Mouse (Mus musculus): ENCODE results near the gene Gm27021.
A peak's percentile ranks its signal among the peaks of the same experiment; 100 is the strongest.

Gm27021 gene

DNA sequence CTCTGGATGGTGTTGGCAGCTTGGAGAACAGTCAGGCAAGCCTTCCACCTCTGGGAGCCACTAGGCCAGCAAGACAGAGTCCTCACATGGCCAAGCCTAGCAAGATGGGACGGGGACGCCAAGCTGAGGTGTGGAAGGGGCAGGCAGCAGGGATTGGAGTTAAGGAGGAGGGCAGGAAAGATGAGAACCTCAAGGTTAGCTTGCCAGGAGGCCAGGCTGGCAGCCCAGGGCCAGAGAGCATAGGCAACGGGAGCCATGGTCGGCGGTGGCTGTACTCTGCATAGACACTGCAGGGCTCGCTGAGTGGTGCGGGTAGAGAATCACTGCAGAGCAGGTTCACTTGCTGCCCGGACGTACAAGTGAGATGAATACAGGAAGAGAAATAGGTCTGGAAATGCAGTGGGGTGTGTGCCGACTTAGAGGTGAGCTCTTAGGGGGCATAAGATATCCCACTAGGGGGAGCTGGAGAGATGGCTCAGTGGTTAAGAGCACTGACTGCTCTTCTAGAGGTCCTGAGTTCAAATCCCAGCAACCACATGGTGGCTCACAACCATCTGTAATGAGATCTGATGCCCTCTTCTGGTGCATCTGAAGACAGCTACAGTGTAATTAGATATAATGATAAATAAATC, 25.7 kb downstream of the Gm27021 start:
- no peak for DNase-seq (ENCODE audit: low spot score in 2 of 2)

DNA sequence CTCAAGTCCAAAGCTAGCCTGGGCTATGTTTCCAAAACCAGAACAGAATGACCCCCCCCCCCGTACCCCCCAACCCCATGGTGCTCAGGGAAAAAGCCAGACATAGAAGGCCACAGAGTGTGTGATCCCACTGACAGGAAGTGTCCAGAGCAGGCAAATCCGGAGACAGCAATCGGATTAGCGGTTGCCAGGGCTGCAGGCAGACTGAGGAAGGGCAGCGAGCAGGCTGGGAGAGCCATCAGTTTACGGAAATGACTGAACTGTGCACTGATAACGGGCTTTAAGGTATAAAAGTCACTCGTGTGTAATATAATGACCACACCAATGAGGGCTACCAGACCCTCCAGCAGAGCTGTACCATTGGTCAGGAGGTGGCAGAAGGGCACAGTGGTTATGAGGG, 26.6 kb downstream of the Gm27021 start:
- no peak for DNase-seq (ENCODE audit: low spot score in 2 of 2)

DNA sequence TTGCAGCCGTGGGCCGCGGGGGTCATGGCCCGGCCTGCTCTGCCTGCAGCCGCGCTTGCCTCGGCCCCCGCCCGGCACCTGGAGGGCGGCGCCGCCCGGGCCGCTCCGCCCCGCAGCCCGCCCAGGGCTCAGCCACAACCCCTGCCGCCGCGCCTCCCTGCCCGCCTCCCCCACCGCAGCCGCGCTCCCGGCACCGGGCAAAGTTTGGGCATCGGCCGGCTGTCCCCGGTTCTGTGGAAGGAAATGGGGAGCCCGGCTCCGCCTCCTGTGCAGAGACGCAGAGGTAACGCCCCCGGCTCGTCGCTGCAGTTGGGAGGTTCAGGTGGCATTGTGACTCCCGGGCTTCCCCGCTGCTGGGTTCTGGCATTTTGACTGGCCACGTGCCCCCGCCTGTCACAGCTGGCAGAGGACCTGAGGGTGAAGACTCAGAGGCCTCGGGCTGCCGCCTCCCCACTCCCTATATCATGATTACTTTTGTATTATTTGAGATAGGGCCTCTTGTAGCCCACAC, 33.5 kb downstream of the Gm27021 start:
- DNase-seq (ENCODE audit: low spot score in 2 of 2) = peak; percentile 25 to 34

DNA sequence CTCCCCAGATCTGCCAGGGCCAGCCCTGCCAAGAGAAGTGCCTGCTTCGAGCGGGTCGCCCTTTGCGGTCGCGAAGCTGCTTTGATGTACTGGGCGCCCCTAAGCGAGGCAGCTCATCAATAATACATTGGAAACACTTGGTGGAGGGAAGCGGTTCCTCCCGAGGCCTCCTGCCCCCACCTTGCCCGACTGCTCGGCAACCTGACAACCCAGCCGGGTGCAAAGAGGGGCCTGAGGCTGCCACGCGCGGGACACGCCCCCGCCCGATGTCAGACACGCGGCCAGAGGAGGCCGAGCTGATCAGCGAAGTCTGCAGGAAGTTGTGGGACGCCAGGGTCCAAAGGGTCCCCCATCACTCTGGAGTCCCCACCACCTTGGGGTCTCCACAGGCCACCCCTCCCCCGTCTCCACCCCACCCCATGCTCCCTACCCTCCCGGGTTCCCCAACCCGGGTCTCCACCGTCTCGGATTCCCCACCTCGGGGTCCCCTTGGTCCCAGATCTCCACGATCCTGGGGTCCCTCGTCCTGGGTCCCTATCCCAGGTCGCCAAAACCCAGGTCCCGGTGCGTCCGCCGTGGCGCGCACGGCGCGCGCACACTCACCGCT, 34.1 kb downstream of the Gm27021 start:
- DNase-seq (ENCODE audit: low spot score in 2 of 2) = no peak

DNA sequence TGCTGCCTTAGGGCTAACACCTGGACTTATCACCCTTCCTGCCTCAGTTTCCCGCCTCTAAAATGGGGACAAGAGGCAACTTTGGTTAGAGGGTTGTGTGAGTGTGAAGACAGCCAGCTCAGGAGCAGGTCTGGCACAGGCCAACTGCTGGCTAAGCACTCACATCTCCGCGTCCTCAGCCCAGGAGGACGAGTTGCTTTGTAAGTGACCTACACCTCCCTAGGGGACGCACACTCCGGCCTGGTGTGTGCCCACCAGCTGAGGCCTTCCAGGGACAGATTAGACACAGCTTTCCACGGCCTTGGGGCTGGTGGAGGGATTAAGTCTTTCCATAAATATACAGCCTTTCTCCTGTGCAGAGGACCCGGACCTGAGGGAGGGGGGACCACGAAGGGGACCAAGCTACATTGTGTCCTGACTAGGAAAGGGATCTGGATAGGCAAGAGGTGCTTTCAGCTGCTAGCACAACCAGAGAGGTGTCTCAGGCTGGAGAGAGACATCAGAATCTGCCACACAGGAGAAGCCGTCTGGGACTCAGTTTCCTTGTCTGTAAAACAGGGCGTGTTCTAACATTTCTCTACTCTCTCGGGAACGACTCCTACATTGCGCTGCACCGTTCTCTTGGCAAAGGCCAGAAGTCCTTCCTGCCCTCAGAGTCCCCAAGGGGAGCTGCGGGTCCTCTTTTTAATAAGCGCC, 34.8 kb downstream of the Gm27021 start:
- DNase-seq (ENCODE audit: low spot score in 2 of 2) = no peak

DNA sequence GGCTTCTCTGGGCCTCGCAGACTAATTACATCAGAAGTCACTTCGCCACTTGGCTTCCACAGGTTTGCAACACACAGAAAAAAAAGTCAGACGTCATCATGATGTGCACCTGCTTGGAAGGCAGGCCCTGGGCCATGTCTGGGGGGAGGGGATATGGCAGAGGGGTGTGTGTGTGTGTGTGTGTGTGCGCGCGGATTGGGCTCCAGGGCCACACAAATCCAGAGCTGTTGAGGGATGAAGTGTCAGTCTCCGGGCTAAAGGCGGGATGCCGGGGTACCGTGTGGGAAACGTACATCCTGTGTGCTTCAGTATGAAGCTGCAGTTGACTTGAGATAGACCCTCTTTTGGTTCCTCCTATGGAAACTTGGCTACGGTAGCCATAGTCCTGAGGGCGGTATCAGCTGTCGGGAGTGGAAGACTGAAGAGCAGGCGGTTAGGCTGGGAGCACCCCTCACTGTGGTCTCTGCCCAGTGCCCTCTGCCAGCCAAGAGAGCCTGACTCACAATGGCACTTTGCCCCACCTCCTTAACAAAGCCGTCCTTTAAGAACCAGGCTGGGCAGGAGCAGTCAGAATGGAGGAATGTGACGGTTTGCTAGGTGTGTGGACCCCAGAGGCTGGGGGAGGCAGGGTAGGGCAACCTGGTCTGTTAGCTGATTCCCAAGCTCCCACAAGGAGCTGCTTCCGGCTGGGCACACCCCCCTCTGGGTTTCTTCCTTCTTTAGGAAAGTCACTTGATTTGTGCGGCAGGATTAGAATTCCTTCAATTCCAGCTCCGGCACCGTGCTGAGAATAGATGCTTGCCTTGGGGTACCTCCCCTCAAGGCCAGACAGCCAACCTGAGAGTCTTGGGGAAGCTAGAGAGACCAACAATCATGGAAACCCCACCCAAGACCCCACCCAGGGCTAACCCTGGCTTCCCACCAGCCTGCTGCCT, 36.2 kb downstream of the Gm27021 start:
- DNase-seq (ENCODE audit: low spot score in 2 of 2) = no peak

DNA sequence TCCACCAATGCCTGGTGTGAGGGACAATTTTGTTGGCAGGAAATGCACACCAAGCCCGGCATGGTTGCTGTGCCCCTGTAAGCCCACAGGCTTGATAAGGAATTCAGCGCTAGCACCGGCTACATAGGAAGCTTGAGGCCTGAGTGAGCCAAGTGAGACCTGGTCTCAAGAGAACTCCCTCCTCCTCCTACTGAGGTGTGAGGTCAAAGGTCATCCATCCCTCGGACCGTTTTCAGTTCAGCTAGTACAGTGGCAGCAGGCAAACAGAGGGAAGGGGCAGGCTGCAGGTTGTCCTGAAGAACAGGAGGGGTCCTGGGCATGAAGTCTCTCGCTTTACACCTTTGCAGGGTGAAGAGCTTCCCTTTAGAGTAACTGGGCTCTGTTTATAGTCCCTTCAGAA, 37.0 kb downstream of the Gm27021 start:
- no peak for DNase-seq (ENCODE audit: low spot score in 2 of 2)

DNA sequence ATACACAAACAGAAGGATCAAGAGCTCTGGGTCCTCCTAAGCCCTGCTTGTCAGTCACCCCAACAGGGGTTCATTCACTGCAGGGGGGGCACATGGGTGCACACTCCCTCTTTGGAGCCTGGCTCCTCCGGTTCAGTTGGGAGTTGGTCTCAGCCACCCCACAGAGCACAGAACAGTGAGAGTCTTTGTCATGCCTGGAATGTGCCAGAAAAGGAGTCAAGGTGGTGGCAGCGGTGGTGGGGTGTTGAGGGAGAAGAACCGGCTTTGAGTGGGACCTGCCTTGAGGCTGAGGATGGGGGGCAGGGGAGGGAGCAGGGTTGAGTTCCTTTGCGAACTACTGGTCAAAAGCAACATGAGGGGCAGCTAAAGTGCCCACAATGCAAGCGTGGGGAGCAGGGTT, 37.8 kb downstream of the Gm27021 start:
- DNase-seq (ENCODE audit: low spot score in 2 of 2) = no peak

DNA sequence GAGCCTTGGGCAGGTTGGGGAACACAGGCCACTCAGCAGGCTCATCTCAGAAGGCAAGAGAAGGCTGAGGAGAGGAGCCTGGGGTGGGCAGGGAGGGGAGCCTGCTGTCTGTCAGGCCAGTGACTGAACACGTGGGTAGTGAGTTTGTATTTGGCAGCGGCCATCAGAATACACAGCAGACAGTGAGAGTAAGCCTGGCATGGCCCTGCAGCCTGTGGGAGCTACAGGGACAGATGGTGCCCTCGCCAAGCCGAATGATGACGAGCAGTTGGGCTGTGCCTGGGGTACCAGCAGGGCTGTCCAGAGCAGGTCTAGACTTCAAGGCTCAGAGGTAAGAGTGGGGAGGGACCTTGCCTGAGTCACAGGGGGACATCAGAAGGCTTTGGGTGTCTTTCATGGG, 40.6 kb downstream of the Gm27021 start:
- no peak for DNase-seq (ENCODE audit: low spot score in 2 of 2)

DNA sequence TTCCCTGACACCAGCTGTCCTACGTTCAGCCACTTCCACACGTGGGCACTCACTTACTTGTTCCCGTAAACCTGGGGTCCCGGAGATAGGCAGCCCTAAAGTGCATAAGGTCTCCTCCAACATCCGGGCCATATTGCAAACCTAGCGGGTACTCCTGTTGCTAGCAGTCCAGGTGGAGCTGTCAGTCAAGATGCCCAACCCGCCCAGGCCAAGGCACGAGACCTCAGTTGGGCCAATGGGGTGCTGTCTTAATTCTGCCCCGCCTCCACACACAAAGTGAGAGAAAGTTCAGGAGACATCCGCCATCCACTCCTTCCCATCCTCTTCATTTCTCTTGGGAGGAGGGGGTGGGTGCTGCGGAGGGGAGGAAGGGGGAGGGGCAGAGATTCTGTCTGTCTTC, 41.4 kb downstream of the Gm27021 start:
- DNase-seq (ENCODE audit: low spot score in 2 of 2) = no peak

DNA sequence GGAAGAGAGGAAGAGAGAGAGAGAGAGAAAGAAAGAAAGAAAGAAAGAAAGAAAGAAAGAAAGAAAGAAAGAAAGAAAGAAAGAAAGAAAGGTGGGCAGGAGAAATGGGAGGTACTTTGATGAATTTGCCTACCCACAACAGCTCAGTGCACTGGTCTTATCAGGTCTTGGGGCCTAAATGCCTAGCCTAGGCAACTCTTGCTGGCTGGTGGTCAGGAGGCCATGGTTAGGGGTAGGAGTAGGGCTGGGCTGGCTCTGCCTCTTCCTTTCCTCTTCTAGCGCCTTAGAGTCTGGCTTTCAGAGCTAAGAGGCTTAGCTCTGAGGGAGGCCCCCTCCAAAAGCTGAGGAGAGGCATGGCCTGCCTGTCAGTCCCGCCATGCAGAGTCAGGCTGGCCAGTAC, 44.3 kb downstream of the Gm27021 start:
- no peak for DNase-seq (ENCODE audit: low spot score in 2 of 2)

DNA sequence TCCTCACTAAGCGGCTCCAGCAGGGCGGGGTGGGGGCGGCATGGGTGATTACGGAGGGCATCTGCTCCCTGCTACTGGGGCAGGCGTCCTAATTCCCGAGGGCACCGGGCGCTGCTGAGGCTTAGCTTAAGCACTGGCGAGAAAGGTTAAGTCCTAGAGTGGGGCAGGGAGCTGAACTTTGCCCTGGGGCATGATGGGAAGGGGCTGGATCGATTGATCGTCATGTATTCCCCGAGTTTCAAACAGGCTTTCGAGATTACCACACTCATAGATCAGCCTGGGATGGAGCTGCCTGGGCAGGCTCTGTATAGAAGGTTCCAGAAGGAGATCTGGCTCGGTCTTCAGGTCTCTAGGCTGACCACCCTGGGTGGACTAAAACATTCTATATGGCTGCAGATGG, 45.7 kb downstream of the Gm27021 start:
- no peak for DNase-seq (ENCODE audit: low spot score in 2 of 2)

DNA sequence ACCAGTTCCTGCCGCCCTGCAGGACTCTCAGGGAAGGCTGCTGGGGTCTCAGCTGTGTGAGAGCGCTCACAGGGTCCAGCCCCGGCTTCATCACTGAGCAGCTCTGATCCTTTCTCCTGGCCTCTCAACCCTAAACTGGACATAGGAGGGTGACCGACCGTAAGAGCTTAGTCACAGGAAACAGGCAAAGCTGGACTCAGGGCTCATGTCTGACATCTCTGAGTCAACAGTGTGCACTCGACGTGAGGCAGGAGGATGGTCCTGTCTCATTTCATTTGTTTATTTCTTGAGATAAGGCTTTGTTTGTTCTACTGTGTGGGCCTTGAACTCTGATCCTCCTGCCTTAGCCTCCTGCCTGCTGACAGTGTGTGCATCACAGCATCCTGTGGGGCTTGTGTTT, 47.4 kb downstream of the Gm27021 start:
- DNase-seq (ENCODE audit: low spot score in 2 of 2) = no peak

DNA sequence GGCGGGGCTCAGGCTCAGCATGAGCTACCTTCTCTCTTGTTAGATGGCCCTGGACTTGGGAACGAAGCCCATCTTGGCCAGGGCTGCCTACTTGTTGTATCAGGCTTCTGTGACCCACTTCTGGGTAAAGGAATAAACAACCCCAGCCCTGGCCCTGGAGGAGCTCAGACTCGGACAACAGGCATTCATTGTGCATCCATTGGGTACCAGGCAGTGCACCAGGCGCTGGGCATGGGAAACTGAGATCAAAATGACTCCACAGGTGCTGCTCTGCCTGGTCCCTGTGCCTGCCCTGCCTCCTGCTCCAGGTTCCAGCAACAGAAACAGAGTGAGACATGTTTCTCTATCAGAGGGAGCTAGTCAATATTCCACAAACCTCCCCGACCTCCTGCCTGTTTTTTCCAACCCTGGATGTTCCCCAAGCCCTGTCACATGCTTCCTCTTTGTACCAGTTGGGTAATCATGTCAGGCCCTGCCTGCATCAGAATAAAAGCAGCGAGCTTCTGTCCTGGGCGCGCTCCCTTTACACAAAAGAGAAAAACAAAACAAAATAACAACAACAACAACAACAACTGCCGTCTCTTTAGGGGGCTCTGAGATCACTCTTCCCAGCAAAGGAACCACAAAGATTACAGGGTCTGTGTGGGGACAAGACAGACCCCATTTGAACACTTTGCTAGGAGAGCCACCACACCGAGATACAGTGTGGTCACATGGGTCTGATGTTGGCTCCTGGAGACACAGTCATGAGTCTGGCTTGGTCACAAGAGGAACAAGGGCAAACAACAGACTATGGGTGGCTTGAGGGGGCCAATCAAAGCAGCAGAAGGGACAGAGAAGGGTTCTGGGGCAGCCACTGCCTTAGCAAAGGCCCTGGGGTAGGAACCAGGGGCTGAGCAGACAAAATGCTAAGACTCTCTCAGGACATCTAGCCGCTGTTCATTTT, 48.4 kb downstream of the Gm27021 start:
- DNase-seq (ENCODE audit: low spot score in 2 of 2) = no peak

DNA sequence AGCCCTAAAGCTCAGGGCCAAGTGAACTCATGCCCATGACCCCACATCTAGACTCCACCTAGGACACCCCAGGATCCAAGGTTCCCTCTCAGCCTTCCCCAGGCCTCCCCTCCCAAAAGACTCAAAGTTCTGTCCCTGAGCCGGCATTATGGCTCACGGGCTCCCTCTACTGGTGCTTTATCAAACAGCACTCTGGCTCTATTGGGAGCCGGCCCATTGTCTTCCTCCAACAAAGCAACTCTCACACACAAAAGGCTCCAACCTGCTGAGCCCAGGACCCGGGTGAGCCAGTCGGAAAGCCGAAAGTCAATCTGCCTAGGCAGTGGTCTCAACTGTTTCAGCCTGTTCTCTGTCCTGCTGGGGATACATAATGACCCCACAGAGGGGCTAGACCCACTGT, 49.8 kb downstream of the Gm27021 start:
- peak; percentile 51 to 59 for DNase-seq (ENCODE audit: low spot score in 2 of 2)

DNA sequence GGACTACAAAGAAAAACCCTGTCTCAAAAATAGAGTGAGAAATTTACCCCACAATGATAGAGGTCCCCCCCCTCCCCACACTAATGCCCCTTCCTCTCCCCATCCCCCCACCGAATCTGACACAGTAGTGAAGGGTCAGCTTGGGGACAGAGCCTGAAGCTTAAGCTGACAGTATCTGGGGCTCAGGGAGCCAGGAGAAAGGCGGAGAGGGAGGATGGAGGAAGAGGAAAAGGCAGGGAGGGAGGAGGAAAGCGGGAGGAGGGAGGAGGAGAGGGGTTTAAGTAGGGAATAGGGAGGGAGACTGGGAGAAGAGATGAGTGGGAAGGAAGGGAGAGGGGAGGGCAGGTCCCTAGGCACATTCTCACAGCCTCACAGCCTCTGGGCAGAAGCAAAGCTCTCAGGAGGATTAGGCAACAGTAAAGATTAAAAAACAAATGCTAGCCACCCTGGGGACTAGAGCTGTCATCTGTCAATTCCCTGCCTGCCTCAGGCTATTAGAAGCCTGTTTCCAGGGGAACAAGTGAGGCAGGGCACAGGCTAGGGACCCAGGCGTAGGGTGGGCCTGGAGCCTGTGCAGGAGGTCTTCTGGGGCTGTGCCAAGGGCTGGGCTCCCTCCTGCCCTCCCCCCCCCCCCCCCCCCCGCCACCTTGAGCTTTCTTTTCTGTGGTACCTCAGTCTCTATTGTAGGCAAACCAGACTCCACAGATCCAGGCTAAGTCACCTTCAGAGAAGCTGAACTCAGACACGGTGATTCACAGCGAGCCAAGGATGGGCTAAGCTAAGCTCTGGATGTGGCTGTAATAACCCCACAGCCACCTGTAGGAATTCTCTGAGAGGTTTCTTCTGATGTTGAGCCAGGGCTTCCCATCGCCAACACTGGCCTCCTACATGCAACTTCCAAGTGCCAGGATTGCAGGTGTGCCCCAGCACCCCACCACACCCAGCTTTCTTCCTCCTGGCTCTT, 50.9 kb downstream of the Gm27021 start:
- DNase-seq (ENCODE audit: low spot score in 2 of 2) = no peak

DNA sequence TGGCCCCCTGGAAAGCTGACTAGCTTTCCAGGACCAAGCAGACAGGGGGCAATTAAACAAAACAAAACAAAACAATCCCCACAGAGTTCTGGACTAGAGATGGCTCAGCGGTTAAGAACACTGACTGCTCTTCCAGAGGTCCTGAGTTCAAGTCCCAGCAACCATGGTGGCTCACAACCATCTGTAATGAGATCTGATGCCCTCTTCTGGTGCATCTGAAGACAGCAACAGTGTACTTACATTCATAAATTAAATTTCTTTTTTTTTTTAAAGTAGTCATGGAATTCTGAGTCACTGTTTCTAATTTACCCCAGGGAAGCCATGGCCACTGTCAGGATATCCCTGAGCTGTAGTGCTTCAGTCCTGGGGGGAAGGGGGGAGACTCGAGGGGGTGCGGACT, 53.4 kb downstream of the Gm27021 start:
- no peak for DNase-seq (ENCODE audit: low spot score in 2 of 2)

DNA sequence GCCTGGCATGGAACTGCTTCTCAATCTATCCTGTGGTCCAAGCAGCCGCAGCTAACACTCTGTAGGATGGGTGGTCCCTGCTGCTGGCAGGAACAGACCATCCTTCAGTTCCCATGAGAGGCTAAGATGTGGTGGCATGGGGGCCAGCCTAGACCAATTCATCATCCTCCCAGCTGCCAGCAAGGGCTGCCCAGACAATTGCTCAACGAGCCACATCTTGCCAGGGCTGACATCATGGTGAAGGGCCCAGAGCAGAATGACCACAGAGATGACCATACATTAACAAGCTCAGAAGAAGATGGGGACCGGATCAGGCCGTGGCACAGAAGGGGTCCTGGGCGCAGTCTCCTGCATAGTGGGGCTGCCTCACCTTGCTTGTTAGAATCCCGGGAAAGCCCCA, 57.1 kb downstream of the Gm27021 start:
- DNase-seq (ENCODE audit: low spot score in 2 of 2) = no peak

DNA sequence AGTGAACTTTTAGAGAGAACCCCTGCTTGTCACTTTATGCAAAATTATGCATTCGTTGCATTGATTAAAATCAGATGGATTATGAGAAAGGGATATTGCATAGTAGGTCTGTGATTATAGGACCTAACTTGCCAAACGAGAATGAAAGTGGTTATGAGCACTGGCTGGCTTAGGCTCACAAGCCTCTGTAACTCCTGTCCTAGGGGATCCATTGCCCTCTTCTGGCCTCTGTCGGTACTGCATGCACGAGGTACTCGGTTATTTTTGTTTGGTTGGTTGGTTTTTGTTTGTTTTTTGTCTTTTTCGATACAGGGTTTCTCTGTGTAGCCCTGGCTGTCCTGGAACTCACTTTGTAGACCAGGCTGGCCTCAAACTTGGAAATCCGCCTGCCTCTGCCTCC, 60.0 kb downstream of the Gm27021 start:
- DNase-seq (ENCODE audit: low spot score in 2 of 2) = peak; percentile 58 to 74

DNA sequence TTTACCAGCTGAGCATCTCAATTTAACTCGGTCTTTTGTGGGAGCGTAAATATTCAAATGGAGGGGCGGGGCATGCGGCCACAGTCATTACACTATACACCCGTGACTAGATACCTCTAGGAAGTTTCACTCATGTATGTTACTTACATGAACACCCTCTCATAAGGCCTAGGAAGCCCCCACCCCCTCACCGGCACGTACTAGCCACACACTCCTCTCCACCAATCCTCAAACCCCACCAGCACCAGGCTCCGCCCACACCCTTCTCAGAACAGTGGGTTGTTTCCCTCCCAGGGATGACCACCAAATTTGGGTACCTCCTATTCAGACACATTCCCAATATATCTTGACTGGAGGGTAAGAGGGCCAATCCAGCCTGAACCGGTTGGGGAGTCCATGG, 60.4 kb downstream of the Gm27021 start:
- no peak for DNase-seq (ENCODE audit: low spot score in 2 of 2)
